Mouse (Mus musculus) testis, adult 2 months (tissue): ENCODE results near the gene Tlr9.

Experiments
- CTCF ChIP-seq: fragments of 200-500 bp; IDR thresholded peaks from 2 replicates; pipeline ENCODE4 v1.5.1; 2012; ENCODE audit warnings: low read depth, mild to moderate bottlenecking, inconsistent platforms, low read length, moderate library complexity; ENCODE audit not compliant: control insufficient read depth, insufficient read depth, insufficient replicate concordance
- POLR2A ChIP-seq: fragments of 200-500 bp; IDR thresholded peaks from 2 replicates; pipeline ENCODE4 v1.6.1; 2012; ENCODE audit warnings: low read depth, mild to moderate bottlenecking, inconsistent platforms, low read length, moderate library complexity; ENCODE audit not compliant: control insufficient read depth

- TF ChIP-seq CTCF (no peak), POLR2A (no peak)
These were observed 42.4 kb upstream of the Tlr9 start for GRCm38 (mm10) chr9:106179964-106180363.
